Mouse (Mus musculus) lung, adult 2 months (tissue): Measurements from ENCODE around the gene Ly75.

Source experiments
- CTCF ChIP-seq: fragments of 200-500 bp; IDR thresholded peaks from 2 replicates; pipeline ENCODE4 v1.5.1; 2011; ENCODE audit warnings: mild to moderate bottlenecking, low read length, control low read depth; ENCODE audit not compliant: insufficient read depth
- POLR2A ChIP-seq: fragments of 200-500 bp; IDR thresholded peaks from 2 replicates; pipeline ENCODE4 v1.6.1; 2011; ENCODE audit warnings: low read depth, mild to moderate bottlenecking, control low read depth, low read length, borderline replicate concordance; ENCODE audit errors: extremely low read depth

DNA sequence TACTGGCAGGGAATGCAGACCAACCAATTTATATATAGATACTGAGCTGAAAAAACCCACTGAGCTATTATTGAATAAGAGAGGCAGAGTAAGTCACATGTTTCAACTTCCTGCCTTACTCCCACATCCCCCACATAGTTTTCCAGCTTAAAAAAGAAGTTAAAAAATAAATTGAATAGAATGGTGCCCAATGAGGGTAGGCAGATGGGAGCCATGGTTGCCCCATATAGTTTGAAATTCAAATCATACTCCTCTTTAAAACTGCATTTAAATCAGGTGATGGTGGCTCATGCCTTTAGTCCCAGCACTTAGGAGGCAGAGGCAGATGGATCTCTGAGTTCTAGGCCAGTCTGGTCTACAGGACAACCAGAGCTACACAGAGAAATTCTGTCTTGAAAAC lies 129.6 kb downstream of the Ly75 start:
- no peak for TF ChIP-seq POLR2A
- no peak for TF ChIP-seq CTCF
